Mouse (Mus musculus) gonadal fat pad, adult 2 months (tissue): ENCODE measurements around the gene A530016L24Rik. TPM values are rescaled to one million over a fixed set of nuclear protein-coding genes. Genes with fewer than 3 reads are reported as not detected.

Experiments used
- DNase-seq: peaks from one replicate; pipeline ENCODE4 v3.0.0-alpha.2; 2012; ENCODE audit warnings: low read depth
- polyA plus RNA-seq: library from polyadenylated mRNA; depleted of rRNA; stranded (reverse); fragments of >200 nt; gene quantifications from 2 replicates; pipeline ENCODE4 v1.2.3, GENCODE M21; 2012; rRNA removed

The A530016L24Rik gene
- 84.5 and 101 TPM in 2 replicates for polyA plus RNA-seq

DNA sequence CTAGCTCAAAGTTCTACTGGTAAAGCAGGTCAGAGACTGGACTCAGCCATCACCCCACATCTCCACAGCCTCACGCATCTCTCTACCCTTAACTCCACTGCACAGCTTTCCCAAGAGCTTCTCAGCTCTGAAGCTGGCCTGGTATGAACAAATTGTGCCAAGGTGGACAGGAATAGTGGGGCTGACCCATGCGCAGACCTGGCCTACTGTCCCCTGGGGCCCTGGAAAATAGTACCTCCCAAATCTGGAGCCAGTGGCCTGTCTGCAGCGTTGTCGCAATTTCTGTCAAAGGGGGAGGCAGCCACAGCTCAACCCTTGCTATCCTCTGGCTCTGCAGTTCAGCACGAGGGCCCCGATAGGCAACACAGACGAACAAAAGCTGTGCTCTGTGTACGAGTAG, at the start of gene A530016L24Rik:
A530016L24Rik (plus strand) TSS at position 315 of the 400 bp plus-strand sequence.
- DNase-seq: no peak

DNA sequence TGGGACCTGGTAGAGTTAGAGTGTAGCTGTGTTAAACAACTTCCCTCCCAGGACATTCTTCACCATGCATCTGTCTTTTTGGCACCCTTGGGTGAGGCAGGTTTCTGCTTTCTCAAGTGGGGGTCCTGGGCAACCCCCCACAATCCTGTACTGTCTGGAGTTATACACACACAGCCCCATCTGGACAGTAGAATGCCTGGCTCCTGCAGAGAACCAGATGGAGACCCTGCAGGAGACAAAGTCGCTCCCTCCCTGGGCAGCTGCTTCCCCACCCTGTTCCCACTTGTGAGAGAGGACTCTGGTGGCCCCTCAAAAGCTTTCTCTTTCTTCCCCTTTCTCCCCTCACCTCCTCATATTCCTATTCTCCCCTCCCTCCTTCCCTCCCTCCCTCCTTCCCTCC, 49.3 kb upstream of the A530016L24Rik start:
- DNase-seq: no peak

DNA sequence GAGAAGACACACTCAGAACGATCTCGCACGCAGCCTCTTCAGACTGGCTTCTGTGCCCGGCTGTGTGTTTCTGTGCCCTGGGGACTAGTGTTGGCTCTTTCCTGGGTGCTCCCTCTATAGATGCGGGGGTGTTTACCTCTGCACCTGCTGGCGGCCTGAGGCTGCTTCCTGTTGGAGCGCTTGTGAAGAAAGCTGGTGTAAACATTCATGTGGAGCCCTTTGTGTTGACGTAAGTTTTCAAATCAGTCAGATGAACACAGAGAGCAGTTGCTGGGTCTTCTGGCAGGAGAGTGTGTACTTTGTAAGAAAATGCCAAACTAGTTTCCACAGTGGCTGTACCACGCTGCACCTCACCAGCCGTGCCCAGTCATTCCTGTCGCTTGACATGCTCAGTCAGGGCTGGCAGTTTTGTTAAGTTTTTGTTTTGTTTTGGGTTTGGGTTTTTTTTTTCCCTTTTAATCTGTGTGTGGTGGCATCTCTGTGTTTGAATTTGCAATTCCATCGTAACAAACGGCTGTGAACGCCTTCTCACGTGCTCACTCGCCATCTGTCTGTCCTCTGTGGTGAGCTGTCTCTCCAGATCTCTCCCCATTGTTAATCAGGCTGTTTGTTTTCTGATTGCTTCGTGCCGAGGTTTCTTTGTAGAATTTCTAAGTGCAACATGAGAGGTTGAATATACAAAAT, 40.0 kb upstream of the A530016L24Rik start:
- DNase-seq: no peak

DNA sequence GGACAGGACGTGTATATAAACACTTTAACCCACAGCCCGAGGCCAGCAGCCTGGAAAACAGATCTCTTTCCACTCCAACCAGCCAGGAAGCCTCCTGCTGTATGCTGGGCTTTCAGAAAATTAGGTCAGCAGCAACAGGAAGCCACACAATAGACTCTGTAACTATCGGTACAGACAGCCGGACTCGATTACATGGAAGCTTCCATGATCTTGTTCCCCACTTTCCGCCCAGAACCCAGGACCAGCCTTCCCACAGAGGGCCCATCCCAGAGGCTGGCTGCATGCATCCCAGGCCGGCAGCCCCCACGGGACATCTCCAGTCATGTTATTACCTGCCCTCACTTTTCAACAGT, 39.4 kb upstream of the A530016L24Rik start:
- no peak for DNase-seq

DNA sequence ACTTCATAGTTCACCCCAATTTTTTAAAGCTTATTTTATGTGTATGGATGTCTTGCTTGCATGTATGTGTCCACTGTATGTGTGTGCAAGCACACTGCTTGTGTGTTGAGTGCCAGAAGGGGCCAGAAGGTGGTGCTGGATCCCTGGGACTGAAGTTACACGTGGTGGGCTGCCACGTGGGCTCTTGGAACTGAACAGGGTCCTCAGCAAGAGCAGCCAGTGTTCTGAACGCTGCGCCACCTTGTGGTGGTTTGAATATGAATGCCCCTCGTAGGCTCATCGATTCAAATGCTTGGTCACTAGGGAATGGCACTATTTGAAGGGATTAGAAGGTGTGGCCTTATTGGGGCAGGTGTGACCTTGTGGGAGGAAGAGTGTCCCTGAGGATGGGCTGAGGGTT, 38.4 kb upstream of the A530016L24Rik start:
- no peak for DNase-seq

DNA sequence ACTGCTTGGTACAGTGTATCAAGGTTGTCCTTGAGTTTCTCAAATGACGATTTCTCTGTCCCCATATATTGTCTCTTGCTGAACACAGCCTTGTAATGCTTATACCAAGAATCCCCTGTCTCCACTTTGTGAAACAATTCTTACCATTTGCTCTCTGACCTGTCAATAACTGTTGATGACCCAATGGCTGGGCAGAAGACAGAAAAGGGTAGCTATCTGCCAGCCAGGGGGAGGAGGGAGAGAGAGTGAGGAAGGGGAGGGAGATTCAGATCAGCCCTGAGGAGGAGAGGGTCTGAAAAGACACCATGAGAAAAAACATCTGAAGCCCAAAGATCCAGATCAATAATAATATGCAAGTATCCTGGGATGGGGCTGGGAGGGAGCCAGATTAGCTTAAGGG, 37.9 kb upstream of the A530016L24Rik start:
- DNase-seq: no peak

DNA sequence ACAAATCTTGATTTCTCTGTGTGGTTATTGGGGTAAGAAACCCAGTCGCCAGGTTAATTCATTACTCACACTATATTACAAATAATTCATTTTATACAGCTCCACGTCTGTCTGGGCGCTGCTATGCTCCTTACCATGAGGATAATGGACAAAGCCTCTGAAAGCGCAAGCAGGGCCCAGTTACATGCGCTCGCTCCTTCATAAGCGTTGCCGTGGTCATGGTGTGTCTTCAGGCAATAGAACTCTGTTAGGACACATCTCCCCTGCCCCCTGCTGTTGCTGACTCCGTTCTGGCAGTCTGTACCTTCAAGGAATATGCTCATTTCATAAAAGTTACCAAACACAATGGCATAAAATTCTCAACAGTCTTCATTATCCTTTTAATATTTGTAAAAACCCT, 37.4 kb upstream of the A530016L24Rik start:
- DNase-seq: no peak

DNA sequence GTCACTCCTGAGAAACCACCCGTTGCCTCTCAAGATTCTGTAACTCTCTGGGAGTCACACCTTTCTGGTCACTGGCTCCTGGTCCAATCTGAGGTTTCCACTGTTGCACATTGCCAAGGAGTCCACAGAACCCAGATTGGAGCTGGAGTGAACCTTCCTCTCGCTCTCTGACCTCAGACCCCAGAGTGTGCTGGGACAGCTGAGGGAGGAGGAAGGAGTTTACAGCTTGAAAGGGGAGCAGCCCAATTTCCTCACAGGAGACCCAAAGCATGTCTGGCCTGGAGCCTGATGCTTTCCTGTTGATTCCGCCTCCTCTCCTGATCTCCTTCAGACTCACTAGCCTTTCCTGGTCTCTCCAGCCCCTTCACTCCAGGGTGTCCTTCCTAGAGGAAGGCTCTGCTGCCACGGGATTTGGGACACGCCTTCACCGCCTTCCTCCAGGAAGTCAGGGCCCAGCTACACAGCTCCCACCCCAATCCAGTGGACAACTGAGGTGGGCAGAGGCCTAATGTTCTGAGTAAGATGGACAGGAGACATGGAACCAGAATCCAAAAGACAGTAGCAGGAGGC, 33.0 kb upstream of the A530016L24Rik start:
- DNase-seq: no peak

DNA sequence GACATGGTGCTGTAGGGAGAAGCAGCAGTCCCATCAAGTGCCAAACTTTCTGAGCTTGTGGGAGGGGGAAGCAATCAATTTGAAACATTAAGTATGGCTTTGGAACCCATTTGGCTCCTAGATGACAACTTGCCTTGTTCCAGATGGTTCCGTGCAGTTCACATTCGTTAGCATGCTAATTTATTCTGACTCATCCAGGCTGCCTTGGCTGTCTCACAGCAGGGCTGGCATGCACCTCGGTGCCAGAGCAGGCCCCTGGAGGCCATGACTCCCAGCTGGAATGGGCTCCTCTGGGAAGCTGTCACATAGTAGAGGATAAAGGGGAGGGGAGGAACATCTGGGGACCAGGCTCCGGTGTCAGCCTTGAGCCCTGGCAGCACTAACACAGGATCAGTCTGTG, 31.4 kb upstream of the A530016L24Rik start:
- no peak for DNase-seq

DNA sequence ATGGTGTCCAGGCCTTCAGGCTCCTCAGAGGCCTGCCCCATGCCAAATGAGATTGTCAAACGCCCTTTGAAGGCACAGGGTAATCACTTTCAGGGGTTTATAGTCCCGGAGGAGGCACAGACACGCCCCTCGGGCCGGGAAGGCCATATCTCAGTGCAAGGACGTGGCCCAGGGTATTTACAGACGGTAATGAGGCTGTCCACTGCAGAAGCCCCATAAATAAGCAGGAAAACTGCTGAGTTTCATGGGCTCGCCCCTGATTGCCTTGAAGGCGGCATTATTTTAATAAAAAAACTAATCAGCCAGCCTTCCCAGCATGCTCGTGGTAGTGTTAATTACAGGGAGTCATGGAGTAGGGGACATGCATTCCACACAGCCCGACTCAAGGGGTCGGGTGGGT, 26.8 kb upstream of the A530016L24Rik start:
- DNase-seq: no peak

DNA sequence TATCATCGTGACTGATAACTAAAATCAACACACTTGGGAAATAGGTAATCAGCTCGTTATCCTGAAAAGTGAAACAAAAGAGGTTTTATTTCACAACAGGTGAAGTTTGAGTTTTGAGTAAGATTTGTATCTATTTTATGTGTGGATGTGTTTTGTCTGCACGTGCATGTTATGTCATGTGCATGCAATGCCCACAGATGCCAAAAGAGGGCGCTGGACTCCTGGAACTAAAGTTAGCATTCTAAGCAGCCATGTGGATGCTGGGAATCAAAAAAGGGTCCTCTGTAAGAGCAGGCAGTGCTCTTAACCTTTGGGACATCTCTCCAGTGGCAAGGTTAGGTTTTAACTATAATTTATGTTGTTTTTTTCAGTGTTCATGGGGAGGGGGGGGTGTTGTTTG, 26.0 kb upstream of the A530016L24Rik start:
- DNase-seq: no peak

DNA sequence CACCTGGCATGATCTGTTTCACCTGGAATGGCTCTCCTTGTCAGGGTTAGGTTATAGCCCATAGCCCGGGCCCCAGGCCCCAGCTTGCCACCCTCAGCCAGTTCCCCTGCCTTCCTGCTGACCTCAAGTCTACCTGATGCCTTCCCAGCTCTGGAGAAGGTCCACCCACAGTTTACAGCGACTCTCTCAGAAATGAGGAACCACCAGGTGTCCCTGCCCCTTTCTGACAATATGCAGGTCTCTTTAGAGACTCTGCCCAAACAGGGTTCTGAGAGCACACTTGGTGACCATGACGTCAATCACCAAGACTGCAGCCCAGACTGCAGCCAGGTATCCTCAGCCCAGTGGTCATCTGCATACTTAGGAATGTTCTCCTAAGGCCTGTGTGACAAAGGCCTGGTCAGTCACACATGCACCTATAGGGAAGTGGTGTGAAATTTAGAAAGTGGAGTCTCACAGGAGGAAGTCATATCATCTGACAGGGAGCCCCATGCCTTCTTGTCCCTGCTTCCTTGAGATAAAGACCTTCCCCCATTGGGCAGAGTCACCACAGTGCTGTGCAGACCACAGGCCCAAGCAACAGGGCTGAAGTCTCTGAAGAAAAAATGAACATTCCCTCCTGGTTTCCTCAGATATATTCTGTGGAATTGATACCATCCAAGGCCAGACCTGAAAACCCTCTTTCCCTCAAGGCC, 25.4 kb upstream of the A530016L24Rik start:
- no peak for DNase-seq

DNA sequence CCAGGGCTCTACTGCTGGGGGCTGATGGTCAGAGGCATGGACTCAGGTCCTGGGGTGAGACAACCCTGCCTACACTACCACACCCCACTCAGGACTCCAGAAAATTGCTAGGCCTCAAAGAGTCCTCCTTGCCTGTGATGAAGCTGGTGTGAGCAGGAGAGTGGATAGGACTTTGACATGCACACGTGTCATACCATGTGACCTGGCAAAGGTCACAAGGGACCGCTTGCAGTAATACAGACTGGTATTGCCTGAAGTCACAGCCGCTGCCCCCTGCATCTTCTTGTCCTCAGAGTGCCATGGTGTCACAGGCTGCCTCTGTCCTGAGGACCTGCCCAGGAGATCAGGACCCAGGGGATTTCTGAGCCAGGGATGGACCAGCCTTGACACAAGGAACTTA, 24.7 kb upstream of the A530016L24Rik start:
- DNase-seq: no peak

DNA sequence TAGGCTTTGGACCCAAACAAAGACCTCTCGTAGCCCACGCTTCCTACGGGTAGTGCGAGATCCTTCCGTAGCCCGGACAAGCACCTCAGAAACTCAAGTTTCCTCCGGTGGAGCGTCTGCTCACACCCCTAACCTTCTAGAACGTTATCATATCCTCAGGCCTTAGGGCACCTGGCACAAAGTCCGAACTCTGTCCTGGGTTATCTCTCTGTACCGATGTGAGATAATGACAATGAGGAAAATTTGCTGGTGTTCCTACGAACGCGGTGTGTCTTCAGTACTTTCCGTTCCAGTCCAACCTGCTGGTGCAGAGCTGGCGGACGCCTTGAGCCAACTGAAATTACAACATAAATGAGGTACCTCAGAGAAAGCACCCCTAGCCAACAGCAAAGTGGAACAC, 23.3 kb upstream of the A530016L24Rik start:
- DNase-seq: no peak

DNA sequence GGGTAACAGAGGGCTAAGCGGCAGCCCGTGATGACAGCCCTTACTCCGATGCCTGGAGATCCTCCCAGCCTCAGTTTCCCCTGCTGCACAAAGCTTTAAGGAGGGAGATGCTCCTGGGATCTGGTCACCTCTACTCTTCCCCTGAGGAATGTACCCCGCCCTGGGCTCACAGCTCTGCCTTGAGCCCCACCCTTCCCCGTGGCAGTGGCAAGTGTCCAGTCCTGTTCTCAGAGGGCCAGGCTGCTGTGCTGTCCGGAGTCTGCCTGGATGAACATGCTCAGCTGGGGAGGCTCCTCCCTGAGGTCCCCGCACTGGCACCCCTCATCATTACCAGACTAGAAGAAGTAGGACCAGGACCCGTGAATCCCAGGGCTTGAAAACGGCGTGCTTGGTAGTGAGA, 21.9 kb upstream of the A530016L24Rik start:
- no peak for DNase-seq

DNA sequence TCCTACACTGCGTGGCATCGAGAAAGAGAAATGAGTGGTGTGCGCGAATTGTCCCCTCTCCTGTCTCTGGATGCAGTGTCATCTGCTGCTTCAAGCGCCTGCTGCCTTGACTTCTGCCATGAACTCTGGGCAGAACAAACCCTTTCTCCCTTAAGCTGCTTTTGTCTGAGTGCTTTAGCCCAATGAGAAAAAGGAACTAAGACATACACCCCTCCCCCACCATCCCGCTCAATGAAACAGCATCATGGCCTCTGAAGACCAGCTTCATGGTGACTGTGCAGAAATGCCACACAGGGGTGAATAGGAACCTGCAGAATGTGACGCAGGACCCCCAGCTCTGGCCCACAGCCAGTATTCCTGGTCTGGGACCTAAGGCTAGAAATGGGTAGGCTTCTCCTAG, 19.9 kb upstream of the A530016L24Rik start:
- DNase-seq: no peak

DNA sequence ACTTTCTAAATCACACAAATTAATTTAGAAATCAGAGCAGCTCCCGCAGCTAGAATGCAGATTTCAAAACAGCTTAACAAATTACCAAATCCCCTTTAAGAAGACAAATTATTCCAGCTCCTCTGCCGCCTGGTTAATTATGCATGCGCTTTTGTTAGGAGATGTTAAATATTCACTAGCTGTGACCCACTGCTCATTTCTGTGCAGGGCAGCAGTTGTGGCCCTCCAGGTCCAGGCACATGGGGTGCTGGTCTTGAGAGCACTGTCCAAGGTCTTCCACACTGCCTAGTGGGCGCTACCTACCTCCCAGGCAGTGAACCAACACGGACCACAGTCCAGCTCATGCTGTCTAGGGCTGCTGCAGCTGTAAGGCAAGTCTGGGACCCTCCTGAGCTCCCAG, 19.0 kb upstream of the A530016L24Rik start:
- DNase-seq: no peak

DNA sequence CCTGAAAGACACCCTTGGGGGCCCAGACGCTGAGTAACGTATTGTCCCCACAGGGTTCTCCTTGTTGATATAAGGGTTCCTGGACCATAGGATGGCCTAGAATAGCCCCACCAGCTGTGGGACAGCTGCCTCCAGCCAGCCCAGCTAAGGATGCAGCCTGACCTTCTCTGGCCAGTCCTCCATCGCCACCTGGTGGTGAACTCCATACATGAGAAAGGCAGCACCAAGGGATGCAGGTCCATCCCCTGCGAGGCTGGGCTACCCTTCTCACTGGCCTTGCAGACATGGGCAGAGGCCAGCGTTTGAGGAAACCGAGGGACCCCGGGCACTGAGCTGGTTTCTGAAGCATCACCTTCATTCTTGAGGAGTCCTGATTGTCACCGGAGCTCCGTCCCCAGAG, 15.5 kb upstream of the A530016L24Rik start:
- DNase-seq: no peak

DNA sequence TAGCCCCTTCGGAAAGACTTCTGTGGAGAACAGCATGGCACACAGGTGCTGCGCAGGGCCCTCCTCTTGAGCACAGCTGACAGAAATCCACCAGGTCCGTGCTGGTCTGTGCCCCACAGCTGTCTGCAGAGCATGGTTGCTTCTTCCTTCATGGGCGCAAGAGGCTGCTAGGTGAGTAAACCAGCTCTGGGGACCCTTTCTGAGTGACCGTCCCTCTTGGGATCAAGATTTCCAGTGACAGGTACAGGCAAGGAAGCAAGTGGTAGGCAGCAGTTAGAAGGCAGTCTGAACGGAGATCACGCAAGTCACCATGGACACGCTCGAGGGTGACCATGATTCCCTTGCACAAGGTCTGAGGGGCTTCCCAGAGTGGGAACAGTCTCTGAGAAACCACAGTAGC, 287 bp downstream of the A530016L24Rik start:
- no peak for DNase-seq

DNA sequence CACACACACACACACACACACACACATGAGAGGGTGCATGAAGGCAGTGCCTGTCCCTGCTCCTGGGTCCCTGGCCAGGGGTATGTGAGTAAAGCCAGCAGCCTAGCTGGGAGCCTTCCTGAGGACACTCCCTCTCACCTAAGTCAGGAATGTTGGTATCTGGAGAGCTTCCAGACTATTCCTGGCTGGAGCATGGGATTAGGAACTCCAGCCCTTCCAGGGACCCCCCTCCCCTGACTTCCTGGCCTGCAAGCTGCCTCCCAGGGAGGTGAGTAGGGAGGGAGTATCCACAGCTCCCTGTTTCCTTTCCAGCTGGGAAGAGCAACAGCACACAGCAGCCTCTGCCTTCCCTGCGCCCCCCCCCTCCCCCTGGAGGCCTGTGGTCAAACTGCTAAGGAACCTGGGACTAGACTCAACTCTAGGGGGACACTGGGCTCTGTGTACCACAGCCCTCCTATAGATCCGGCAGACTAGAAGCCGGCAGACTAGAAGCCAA, 1.2 kb downstream of the A530016L24Rik start:
- DNase-seq: no peak

DNA sequence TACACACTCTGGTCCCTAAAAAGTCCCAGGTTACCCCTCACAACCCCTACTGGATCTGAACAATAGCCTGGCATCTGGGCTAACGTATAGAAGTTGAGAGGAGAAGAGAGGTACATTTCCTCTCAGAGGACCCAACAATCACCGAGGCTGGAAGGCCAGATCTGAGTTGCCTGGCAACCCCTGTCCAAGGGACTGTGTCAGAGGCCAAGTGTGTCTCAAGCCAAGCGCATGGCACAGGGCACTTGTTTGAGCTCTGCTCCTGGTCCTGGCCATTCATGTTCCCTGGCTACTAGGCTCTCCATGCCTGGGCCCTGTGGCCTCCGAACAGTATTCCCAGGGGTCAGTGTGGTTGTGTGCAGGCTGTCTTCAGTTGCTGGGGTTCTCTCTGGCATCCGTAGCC, 6.9 kb downstream of the A530016L24Rik start:
- no peak for DNase-seq

DNA sequence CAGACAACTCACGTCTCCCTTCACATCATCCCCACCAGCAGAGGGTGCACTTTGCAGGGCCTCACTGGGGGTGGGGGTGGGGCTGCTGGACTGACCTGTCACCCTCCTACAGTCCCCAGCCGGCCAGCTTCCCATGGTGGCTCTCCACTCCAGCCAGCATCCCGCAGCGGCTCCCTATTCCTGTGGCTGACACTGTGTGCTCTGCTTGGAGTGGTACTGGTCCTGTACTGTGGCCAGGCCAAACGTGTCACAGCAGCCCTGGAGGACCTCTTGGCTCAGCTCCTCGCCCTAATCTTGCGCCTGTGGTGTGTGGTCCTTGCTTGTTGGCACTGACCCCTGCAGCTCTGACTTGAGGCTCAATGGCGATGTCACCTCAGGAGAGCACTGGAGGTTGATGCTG, 8.5 kb downstream of the A530016L24Rik start:
- no peak for DNase-seq

DNA sequence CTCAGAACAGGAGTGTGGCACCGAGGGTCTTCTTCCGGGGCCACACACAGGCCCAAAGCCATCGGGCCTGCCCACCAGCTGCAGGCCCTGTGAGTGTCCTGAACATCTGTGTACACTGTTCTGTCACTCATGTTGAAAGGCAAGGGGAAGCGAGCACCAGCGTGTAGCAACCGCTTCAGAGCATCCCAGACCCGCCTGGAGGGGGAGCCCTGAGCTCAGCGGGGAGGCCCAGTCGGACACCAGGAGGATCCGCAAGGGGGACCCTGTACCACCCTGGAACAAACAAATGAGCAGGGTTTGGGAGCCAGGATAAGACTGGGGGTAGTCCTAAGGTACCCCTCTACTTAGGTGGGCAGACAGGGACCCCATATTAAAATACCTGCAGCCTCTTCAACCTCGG, 9.4 kb downstream of the A530016L24Rik start:
- no peak for DNase-seq
